Mouse (Mus musculus): ENCODE measurements at regions not wholly inside any gene's neighbourhood (a gene's known extent, or its start where the extent isn't known, plus 50 kb on each side); places are given as distances from the start of the nearest gene placed in this dataset.
"Not testable (repeated sequence)": the region's sequence is repeated elsewhere in the genome, so short reads cannot be mapped to it uniquely, and the experiment has no call there.

DNA sequence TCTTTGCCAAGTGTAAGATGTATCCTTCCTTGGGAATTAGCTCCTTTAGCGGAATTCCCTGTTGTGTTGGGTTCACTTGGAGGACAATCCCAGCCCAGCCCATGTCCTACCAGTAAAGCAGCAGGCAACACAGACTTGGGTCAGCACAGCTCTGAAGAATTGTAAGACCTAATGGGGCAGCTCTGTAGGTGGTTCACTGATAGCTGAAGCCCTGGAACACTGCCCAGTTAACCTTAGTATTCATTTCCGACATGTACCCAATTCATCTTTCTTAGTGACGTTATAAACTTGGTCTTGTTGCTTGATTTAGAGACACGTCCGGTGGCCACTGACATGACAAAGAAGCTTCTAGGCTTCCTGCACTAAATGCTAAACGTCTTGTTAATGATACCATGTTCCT, 90.9 kb upstream of the Ccdc122 start:
- no peak overlapping the region for H3K27ac ChIP-seq (ENCODE audit: low read depth, low read length)
- no peaks in the 10 kb centered on the region for H3K27me3 ChIP-seq (ENCODE audit: control insufficient read depth, insufficient read depth, low read length)
- no peak for DNase-seq (ENCODE audit: low spot score)
- 77% methylated on average over 6 of the region's 6 CpGs for WGBS
- no peaks in the 10 kb centered on the region for H3K9me3 ChIP-seq (ENCODE audit: control insufficient read depth, low read length)
- H3K9ac ChIP-seq (ENCODE audit: low read depth, low read length) = no peak overlapping the region
- no peaks in the 10 kb centered on the region for H3K36me3 ChIP-seq (ENCODE audit: control insufficient read depth, insufficient read depth, low read length)
- ATAC-seq (ENCODE audit: low FRiP score) = no peak
- no peaks in the 10 kb centered on the region for H3K4me1 ChIP-seq (replicated peaks; ENCODE audit: control insufficient read depth, insufficient read depth, low read length)
- no peak overlapping the region for H3K4me3 ChIP-seq (ENCODE audit: low read depth, low read length)
- no peak overlapping the region for H3K4me2 ChIP-seq (replicated peaks; ENCODE audit: low read depth, low read length)

- Histone ChIP-seq H3K27me3 (ENCODE audit: control insufficient read depth, insufficient read depth, low read length) (no peaks in the 10 kb centered on the region), H3K4me2 (replicated peaks; ENCODE audit: low read depth, low read length) (no peak overlapping the region), H3K9ac (ENCODE audit: low read depth, low read length) (no peak overlapping the region), H3K9me3 (ENCODE audit: control insufficient read depth, low read length) (no peaks in the 10 kb centered on the region), H3K4me1 (replicated peaks; ENCODE audit: control insufficient read depth, insufficient read depth, low read length) (no peaks in the 10 kb centered on the region), H3K27ac (ENCODE audit: low read depth, low read length) (no peak overlapping the region), H3K4me3 (ENCODE audit: low read depth, low read length) (no peak overlapping the region), H3K36me3 (ENCODE audit: control insufficient read depth, insufficient read depth, low read length) (no peaks in the 10 kb centered on the region)
- DNase-seq (ENCODE audit: low spot score) (no peak), ATAC-seq (ENCODE audit: low FRiP score) (no peak)
- WGBS = 81% methylated on average over 10 of the region's 10 CpGs
Measured at GRCm38 (mm10) chr14:76941474-76942212, 94.9 kb upstream of the Ccdc122 start.

GRCm38 (mm10) chr14:76940507-76940906, 96.1 kb upstream of the Ccdc122 start:
- no peak overlapping the region for H3K4me3 ChIP-seq (ENCODE audit: low read depth, low read length)
- H3K4me2 ChIP-seq (replicated peaks; ENCODE audit: low read depth, low read length) = no peak overlapping the region
- H3K4me1 ChIP-seq (replicated peaks; ENCODE audit: control insufficient read depth, insufficient read depth, low read length) = no peaks in the 10 kb centered on the region
- WGBS = 95% methylated on average over 4 of the region's 4 CpGs
- no peak overlapping the region for H3K9ac ChIP-seq (ENCODE audit: low read depth, low read length)
- DNase-seq (ENCODE audit: low spot score) (no peak), ATAC-seq (ENCODE audit: low FRiP score) (no peak)
- H3K27me3 ChIP-seq (ENCODE audit: control insufficient read depth, insufficient read depth, low read length) = no peaks in the 10 kb centered on the region
- H3K27ac ChIP-seq (ENCODE audit: low read depth, low read length) = no peak overlapping the region
- H3K36me3 ChIP-seq (ENCODE audit: control insufficient read depth, insufficient read depth, low read length) = no peaks in the 10 kb centered on the region
- no peaks in the 10 kb centered on the region for H3K9me3 ChIP-seq (ENCODE audit: control insufficient read depth, low read length)

DNA sequence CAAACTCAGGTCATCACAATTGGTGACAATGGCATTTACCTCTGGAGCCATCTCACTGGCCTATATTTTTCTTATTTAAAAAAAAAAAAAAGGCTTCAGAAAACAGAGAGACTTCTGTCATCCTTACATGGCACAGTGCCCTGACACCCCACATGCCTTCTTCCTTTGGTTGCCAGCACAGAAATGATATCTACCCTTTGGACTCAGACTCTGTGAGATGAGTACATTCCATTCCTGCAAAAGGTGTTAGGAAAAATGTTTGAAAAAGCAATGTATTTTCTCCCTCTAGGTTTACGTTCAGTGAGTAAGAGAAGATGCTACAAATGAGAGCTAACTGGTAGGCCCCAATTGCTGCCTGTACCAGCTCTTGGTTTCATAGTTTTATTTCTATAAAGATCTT, 99.9 kb upstream of the Ccdc122 start:
- Histone ChIP-seq H3K27me3 (ENCODE audit: control insufficient read depth, insufficient read depth, low read length) (no peaks in the 10 kb centered on the region), H3K36me3 (ENCODE audit: control insufficient read depth, insufficient read depth, low read length) (no peaks in the 10 kb centered on the region), H3K9me3 (ENCODE audit: control insufficient read depth, low read length) (no peaks in the 10 kb centered on the region), H3K27ac (ENCODE audit: low read depth, low read length) (no peak overlapping the region), H3K4me3 (ENCODE audit: low read depth, low read length) (no peak overlapping the region), H3K4me2 (replicated peaks; ENCODE audit: low read depth, low read length) (no peak overlapping the region), H3K4me1 (replicated peaks; ENCODE audit: control insufficient read depth, insufficient read depth, low read length) (no peaks in the 10 kb centered on the region), H3K9ac (ENCODE audit: low read depth, low read length) (no peak overlapping the region)
- DNase-seq (ENCODE audit: low spot score) (no peak), ATAC-seq (ENCODE audit: low FRiP score) (no peak)
- 95% methylated on average over 1 of the region's 1 CpGs for WGBS

- H3K27me3 ChIP-seq (ENCODE audit: control insufficient read depth, insufficient read depth, low read length); H3K4me1 ChIP-seq (replicated peaks; ENCODE audit: control insufficient read depth, insufficient read depth, low read length); H3K9ac ChIP-seq (ENCODE audit: low read depth, low read length); H3K36me3 ChIP-seq (ENCODE audit: control insufficient read depth, insufficient read depth, low read length); H3K9me3 ChIP-seq (ENCODE audit: control insufficient read depth, low read length); H3K4me2 ChIP-seq (replicated peaks; ENCODE audit: low read depth, low read length); H3K27ac ChIP-seq (ENCODE audit: low read depth, low read length); ATAC-seq (ENCODE audit: low FRiP score); H3K4me3 ChIP-seq (ENCODE audit: low read depth, low read length); DNase-seq (ENCODE audit: low spot score): not testable (repeated sequence)
- 83% methylated on average over 4 of the region's 4 CpGs for WGBS
Measured at GRCm38 (mm10) chr14:76936051-76936450, 100.5 kb upstream of the Ccdc122 start.

DNA sequence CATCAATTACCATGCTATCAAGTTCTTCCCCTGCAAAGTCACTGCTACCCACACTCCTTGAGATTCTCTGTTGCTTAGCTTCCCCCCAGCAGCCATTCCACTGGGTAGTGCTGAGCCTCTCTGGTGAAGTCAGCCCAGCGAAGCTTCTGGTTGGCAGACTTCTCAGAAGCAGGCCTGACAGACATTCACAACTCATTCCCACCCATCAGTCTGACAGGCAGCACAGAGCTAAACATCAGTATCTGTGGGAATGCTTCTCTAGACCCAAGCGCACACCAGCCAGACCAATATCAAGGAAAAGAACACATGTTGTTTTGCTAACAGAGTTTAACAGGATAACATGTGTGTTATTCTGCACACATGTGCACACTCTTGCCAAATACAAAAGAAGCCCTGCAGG, 101.1 kb upstream of the Ccdc122 start:
- Histone ChIP-seq H3K36me3 (ENCODE audit: control insufficient read depth, insufficient read depth, low read length) (no peaks in the 10 kb centered on the region), H3K4me1 (replicated peaks; ENCODE audit: control insufficient read depth, insufficient read depth, low read length) (no peaks in the 10 kb centered on the region), H3K4me3 (ENCODE audit: low read depth, low read length) (no peak overlapping the region), H3K4me2 (replicated peaks; ENCODE audit: low read depth, low read length) (no peak overlapping the region), H3K27me3 (ENCODE audit: control insufficient read depth, insufficient read depth, low read length) (no peaks in the 10 kb centered on the region), H3K27ac (ENCODE audit: low read depth, low read length) (no peak overlapping the region), H3K9ac (ENCODE audit: low read depth, low read length) (no peak overlapping the region), H3K9me3 (ENCODE audit: control insufficient read depth, low read length) (no peaks in the 10 kb centered on the region)
- ATAC-seq (ENCODE audit: low FRiP score) = no peak
- no peak for DNase-seq (ENCODE audit: low spot score)
- 83% methylated on average over 2 of the region's 2 CpGs for WGBS

DNA sequence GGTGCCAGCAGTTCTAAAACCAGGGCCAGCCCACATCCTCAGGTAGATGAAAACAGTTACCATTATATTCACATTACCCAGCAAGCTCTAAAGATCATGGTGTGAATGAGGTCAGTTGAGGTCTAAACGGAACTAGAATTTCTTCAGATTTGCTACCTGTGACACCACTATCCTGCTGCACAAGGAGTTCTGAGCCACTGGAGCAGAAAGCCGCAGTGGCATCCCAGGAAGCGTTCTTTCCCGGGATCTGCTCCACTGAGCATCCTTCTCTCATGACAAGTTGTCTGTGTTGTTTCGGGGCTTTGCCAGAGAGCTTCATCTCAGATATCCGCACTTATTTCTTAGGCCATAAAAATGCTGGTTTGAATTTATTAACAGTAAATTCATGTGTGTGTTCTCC, 103.7 kb upstream of the Ccdc122 start:
- Histone ChIP-seq H3K4me3 (ENCODE audit: low read depth, low read length) (no peak overlapping the region), H3K27ac (ENCODE audit: low read depth, low read length) (no peak overlapping the region), H3K36me3 (ENCODE audit: control insufficient read depth, insufficient read depth, low read length) (no peaks in the 10 kb centered on the region), H3K4me1 (replicated peaks; ENCODE audit: control insufficient read depth, insufficient read depth, low read length) (no peaks in the 10 kb centered on the region), H3K4me2 (replicated peaks; ENCODE audit: low read depth, low read length) (no peak overlapping the region), H3K9me3 (ENCODE audit: control insufficient read depth, low read length) (no peaks in the 10 kb centered on the region), H3K27me3 (ENCODE audit: control insufficient read depth, insufficient read depth, low read length) (no peaks in the 10 kb centered on the region), H3K9ac (ENCODE audit: low read depth, low read length) (no peak overlapping the region)
- DNase-seq (ENCODE audit: low spot score) = no peak
- no peak for ATAC-seq (ENCODE audit: low FRiP score)
- WGBS = 80% methylated on average over 6 of the region's 6 CpGs

- Histone ChIP-seq H3K4me2 (replicated peaks; ENCODE audit: low read depth, low read length) (no peak overlapping the region), H3K9ac (ENCODE audit: low read depth, low read length) (no peak overlapping the region), H3K27ac (ENCODE audit: low read depth, low read length) (no peak overlapping the region), H3K9me3 (ENCODE audit: control insufficient read depth, low read length) (no peaks in the 10 kb centered on the region), H3K27me3 (ENCODE audit: control insufficient read depth, insufficient read depth, low read length) (no peaks in the 10 kb centered on the region), H3K4me3 (ENCODE audit: low read depth, low read length) (no peak overlapping the region), H3K4me1 (replicated peaks; ENCODE audit: control insufficient read depth, insufficient read depth, low read length) (no peaks in the 10 kb centered on the region), H3K36me3 (ENCODE audit: control insufficient read depth, insufficient read depth, low read length) (no peaks in the 10 kb centered on the region)
- DNase-seq (ENCODE audit: low spot score) (no peak), ATAC-seq (ENCODE audit: low FRiP score) (no peak)
- WGBS = 86% methylated on average over 1 of the region's 1 CpGs
Measured at GRCm38 (mm10) chr14:76931398-76931797, 105.2 kb upstream of the Ccdc122 start.

DNA sequence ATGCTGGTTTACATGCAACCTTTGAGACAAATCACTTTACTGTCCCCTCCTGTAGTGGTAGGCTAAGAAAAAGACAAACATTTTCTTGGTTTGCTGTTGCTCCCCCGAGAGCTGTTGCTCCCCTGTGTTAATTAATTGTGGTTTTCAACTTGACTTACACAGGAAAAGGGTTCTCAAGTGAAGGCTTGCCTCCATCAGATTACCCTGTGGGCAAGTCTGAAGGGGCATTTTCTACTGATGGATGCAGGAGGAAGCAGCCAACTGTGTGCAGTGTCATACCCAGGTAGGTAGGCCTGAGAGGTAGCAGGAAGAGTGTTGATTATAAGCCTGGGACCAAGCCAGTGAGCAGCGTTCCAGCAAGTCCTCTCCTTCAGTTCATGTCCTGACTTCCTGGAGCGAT, 107.0 kb upstream of the Ccdc122 start:
- Histone ChIP-seq H3K27me3 (ENCODE audit: control insufficient read depth, insufficient read depth, low read length) (no peaks in the 10 kb centered on the region), H3K4me3 (ENCODE audit: low read depth, low read length) (no peak overlapping the region), H3K4me2 (replicated peaks; ENCODE audit: low read depth, low read length) (no peak overlapping the region), H3K4me1 (replicated peaks; ENCODE audit: control insufficient read depth, insufficient read depth, low read length) (no peaks in the 10 kb centered on the region), H3K9ac (ENCODE audit: low read depth, low read length) (no peak overlapping the region), H3K9me3 (ENCODE audit: control insufficient read depth, low read length) (no peaks in the 10 kb centered on the region), H3K36me3 (ENCODE audit: control insufficient read depth, insufficient read depth, low read length) (no peaks in the 10 kb centered on the region), H3K27ac (ENCODE audit: low read depth, low read length) (no peak overlapping the region)
- ATAC-seq (ENCODE audit: low FRiP score) (no peak), DNase-seq (ENCODE audit: low spot score) (no peak)
- WGBS = 85% methylated on average over 3 of the region's 3 CpGs
